Mouse (Mus musculus) forebrain, embryonic 16.5 days (tissue): ENCODE results near the gene Atp2a2. TPM values are rescaled to one million over a fixed set of nuclear protein-coding genes. Genes with fewer than 3 reads are reported as not detected.
"Not testable (repeated sequence)": the region's sequence is repeated elsewhere in the genome, so short reads cannot be mapped to it uniquely, and the experiment has no call there.

Experiments
- ATAC-seq: fragments of 200-750 bp; cut with Nextera tagmentation; 2 replicates; pipeline ENCODE4 v1.8.0; 2017; ENCODE audit warnings: mild to moderate bottlenecking, moderate library complexity
- H3K27ac ChIP-seq: fragments of 300-500 bp; sonication (generic); 2 replicates; pipeline ENCODE4 v1.5.1; 2014; ENCODE audit warnings: low read length, control low read depth
- H3K27me3 ChIP-seq: fragments of 300-500 bp; sonication (generic); replicated peaks from 2 replicates; pipeline ENCODE4 v1.6.1; 2014; ENCODE audit warnings: low read length; ENCODE audit not compliant: control insufficient read depth, insufficient read depth
- H3K36me3 ChIP-seq: fragments of 300-500 bp; sonication (generic); 2 replicates; pipeline ENCODE4 v1.6.1; 2014; ENCODE audit not compliant: control insufficient read depth, insufficient read depth
- H3K4me1 ChIP-seq: fragments of 300-500 bp; sonication (generic); replicated peaks from 2 replicates; pipeline ENCODE4 v1.6.1; 2014; ENCODE audit warnings: low read length; ENCODE audit not compliant: control insufficient read depth, insufficient read depth
- H3K4me2 ChIP-seq: fragments of 300-500 bp; sonication (generic); 2 replicates; pipeline ENCODE4 v1.6.1; 2014; ENCODE audit warnings: mild to moderate bottlenecking, low read length, control low read depth
- H3K4me3 ChIP-seq: fragments of 300-500 bp; sonication (generic); replicated peaks from 2 replicates; pipeline ENCODE4 v1.5.1; 2014; ENCODE audit warnings: mild to moderate bottlenecking, low read length, control low read depth
- H3K9ac ChIP-seq: fragments of 300-500 bp; sonication (generic); replicated peaks from 2 replicates; pipeline ENCODE4 v1.6.1; 2014; ENCODE audit warnings: low read depth, low read length, control low read depth
- H3K9me3 ChIP-seq: fragments of 300-500 bp; sonication (generic); 2 replicates; pipeline ENCODE4 v1.6.1; 2016; ENCODE audit warnings: low read length; ENCODE audit not compliant: control insufficient read depth
- WGBS: fragments of 180-500 bp; shearing (Covaris S2); extraction: QIAGEN DNeasy Blood & Tissue Kit; methylation state at CpG from one replicate; pipeline ENCODE4 v1.1.7; 2014; 5-methylcytosine and 5-hydroxymethylcytosine counted together
- polyA plus RNA-seq: library from polyadenylated mRNA; unstranded; fragments of >200 nt; fragmentation: Nextera tagmentation; extraction: Ambion mirVana; gene quantifications from 2 replicates; pipeline ENCODE4 v1.2.1, GENCODE M21; 2015

Gene Atp2a2
- polyA plus RNA-seq, 1 experiment from 2014 or later = 39.6 TPM

GRCm38 (mm10) chr5:122490148-122490547 is 11.9 kb downstream of the Atp2a2 start:
- H3K4me1 ChIP-seq = no peaks in the 10 kb centered on the region
- no peak overlapping the region for H3K27ac ChIP-seq
- 94% methylated on average over 2 of the region's 2 CpGs for WGBS
- peaks cover 25% of the 10 kb centered on the region for H3K36me3 ChIP-seq
- H3K9me3 ChIP-seq = no peaks in the 10 kb centered on the region
- ATAC-seq = no peak
- no peak overlapping the region for H3K4me2 ChIP-seq
- H3K4me3 ChIP-seq = no peak overlapping the region
- no peaks in the 10 kb centered on the region for H3K27me3 ChIP-seq
- H3K9ac ChIP-seq = no peak overlapping the region

GRCm38 (mm10) chr5:122487825-122488224 is 14.2 kb downstream of the Atp2a2 start:
- H3K9ac ChIP-seq = no peak overlapping the region
- no peak overlapping the region for H3K27ac ChIP-seq
- H3K4me1 ChIP-seq = no peaks in the 10 kb centered on the region
- H3K36me3 ChIP-seq = peaks cover 29% of the 10 kb centered on the region
- no peak overlapping the region for H3K4me2 ChIP-seq
- no peak for ATAC-seq
- H3K9me3 ChIP-seq = no peaks in the 10 kb centered on the region
- 89% methylated on average over 6 of the region's 6 CpGs for WGBS
- H3K27me3 ChIP-seq = no peaks in the 10 kb centered on the region
- H3K4me3 ChIP-seq = no peak overlapping the region

GRCm38 (mm10) chr5:122486243-122486642 is 15.8 kb downstream of the Atp2a2 start:
- not testable (repeated sequence) for H3K9me3 ChIP-seq, H3K4me3 ChIP-seq

GRCm38 (mm10) chr5:122482733-122483391 is 19.2 kb downstream of the Atp2a2 start:
- Histone ChIP-seq H3K9me3 (no peaks in the 10 kb centered on the region), H3K9ac (no peak overlapping the region), H3K27ac (no peak overlapping the region), H3K4me3 (no peak overlapping the region), H3K4me1 (no peaks in the 10 kb centered on the region), H3K4me2 (no peak overlapping the region), H3K36me3 (peaks cover 28% of the 10 kb centered on the region), H3K27me3 (no peaks in the 10 kb centered on the region)
- no peak for ATAC-seq
- 89% methylated on average over 6 of the region's 6 CpGs for whole genome bisulfite sequencing

More at GRCm38 (mm10) chr5:122486243-122486642, 15.8 kb downstream of the Atp2a2 start:
- not testable (repeated sequence) for H3K9ac ChIP-seq, H3K4me1 ChIP-seq, H3K4me2 ChIP-seq, H3K27me3 ChIP-seq, H3K27ac ChIP-seq, ATAC-seq
- 84% methylated on average over 5 of the region's 5 CpGs for WGBS
- H3K36me3 ChIP-seq = peaks cover 32% of the 10 kb centered on the region

GRCm38 (mm10) chr5:122481844-122482243 is 20.2 kb downstream of the Atp2a2 start:
- Histone ChIP-seq H3K9ac (no peak overlapping the region), H3K36me3 (peaks cover 26% of the 10 kb centered on the region), H3K4me3 (no peak overlapping the region), H3K27me3 (no peaks in the 10 kb centered on the region), H3K9me3 (no peaks in the 10 kb centered on the region), H3K4me1 (no peaks in the 10 kb centered on the region), H3K27ac (no peak overlapping the region), H3K4me2 (no peak overlapping the region)
- ATAC-seq = no peak
- 83% methylated on average over 5 of the region's 5 CpGs for WGBS

GRCm38 (mm10) chr5:122479131-122479530 is 22.9 kb downstream of the Atp2a2 start:
- 54% methylated on average over 2 of the region's 2 CpGs for WGBS
- Histone ChIP-seq H3K27ac (no peak overlapping the region), H3K9ac (no peak overlapping the region)

GRCm38 (mm10) chr5:122477492-122477891 is 24.5 kb downstream of the Atp2a2 start:
- H3K27me3 ChIP-seq = no peaks in the 10 kb centered on the region
- no peak overlapping the region for H3K9ac ChIP-seq
- H3K9me3 ChIP-seq = no peaks in the 10 kb centered on the region
- H3K27ac ChIP-seq = no peak overlapping the region
- no peak for ATAC-seq
- 96% methylated on average over 3 of the region's 3 CpGs for whole genome bisulfite sequencing
- 0 out of 2 replicates have a peak, but pooled peaks cover 2% of the 10 kb centered on the region for H3K4me1 ChIP-seq
- no peak overlapping the region for H3K4me3 ChIP-seq
- peaks cover 20% of the 10 kb centered on the region for H3K36me3 ChIP-seq
- H3K4me2 ChIP-seq = no peak overlapping the region

More at GRCm38 (mm10) chr5:122479131-122479530, 22.9 kb downstream of the Atp2a2 start:
- Histone ChIP-seq H3K4me3 (no peak overlapping the region), H3K9me3 (no peaks in the 10 kb centered on the region), H3K4me1 (0 out of 2 replicates have a peak, but pooled peaks cover 2% of the 10 kb centered on the region), H3K36me3 (peaks cover 20% of the 10 kb centered on the region), H3K27me3 (no peaks in the 10 kb centered on the region), H3K4me2 (no peak overlapping the region)
- ATAC-seq = no peak

GRCm38 (mm10) chr5:122476078-122476477 is 25.9 kb downstream of the Atp2a2 start:
- H3K9me3 ChIP-seq = no peaks in the 10 kb centered on the region
- no peaks in the 10 kb centered on the region for H3K27me3 ChIP-seq
- 88% methylated on average over 3 of the region's 3 CpGs for WGBS
- H3K9ac ChIP-seq = no peak overlapping the region
- no peak for ATAC-seq
- peaks cover 22% of the 10 kb centered on the region for H3K36me3 ChIP-seq
- H3K4me1 ChIP-seq = 0 out of 2 replicates have a peak, but pooled peaks cover 2% of the 10 kb centered on the region
- no peak overlapping the region for H3K4me2 ChIP-seq
- H3K4me3 ChIP-seq = no peak overlapping the region
- H3K27ac ChIP-seq = no peak overlapping the region

- H3K27ac ChIP-seq = no peak overlapping the region
- no peak overlapping the region for H3K4me2 ChIP-seq
- peaks cover 22% of the 10 kb centered on the region for H3K36me3 ChIP-seq
- 86% methylated on average over 4 of the region's 4 CpGs for WGBS
- 0 out of 2 replicates have a peak, but pooled peaks cover 2% of the 10 kb centered on the region for H3K4me1 ChIP-seq
- H3K9ac ChIP-seq = no peak overlapping the region
- ATAC-seq = no peak
- no peaks in the 10 kb centered on the region for H3K27me3 ChIP-seq
- H3K9me3 ChIP-seq = no peaks in the 10 kb centered on the region
- H3K4me3 ChIP-seq = no peak overlapping the region
Observed at GRCm38 (mm10) chr5:122474643-122475363, 27.2 kb downstream of the Atp2a2 start.
